Mouse (Mus musculus) stomach, postnatal 0 days (tissue): ENCODE data around the gene Rab42.

ENCODE experiments used
- CTCF ChIP-seq: IDR thresholded peaks from 2 replicates; pipeline ENCODE4 v1.5.1; 2016; ENCODE audit warnings: antibody characterized with exemption, low read depth, mild to moderate bottlenecking, moderate library complexity
- EP300 ChIP-seq: optimal IDR thresholded peaks from 2 replicates; pipeline ENCODE3; 2016; ENCODE audit warnings: antibody characterized with exemption

DNA sequence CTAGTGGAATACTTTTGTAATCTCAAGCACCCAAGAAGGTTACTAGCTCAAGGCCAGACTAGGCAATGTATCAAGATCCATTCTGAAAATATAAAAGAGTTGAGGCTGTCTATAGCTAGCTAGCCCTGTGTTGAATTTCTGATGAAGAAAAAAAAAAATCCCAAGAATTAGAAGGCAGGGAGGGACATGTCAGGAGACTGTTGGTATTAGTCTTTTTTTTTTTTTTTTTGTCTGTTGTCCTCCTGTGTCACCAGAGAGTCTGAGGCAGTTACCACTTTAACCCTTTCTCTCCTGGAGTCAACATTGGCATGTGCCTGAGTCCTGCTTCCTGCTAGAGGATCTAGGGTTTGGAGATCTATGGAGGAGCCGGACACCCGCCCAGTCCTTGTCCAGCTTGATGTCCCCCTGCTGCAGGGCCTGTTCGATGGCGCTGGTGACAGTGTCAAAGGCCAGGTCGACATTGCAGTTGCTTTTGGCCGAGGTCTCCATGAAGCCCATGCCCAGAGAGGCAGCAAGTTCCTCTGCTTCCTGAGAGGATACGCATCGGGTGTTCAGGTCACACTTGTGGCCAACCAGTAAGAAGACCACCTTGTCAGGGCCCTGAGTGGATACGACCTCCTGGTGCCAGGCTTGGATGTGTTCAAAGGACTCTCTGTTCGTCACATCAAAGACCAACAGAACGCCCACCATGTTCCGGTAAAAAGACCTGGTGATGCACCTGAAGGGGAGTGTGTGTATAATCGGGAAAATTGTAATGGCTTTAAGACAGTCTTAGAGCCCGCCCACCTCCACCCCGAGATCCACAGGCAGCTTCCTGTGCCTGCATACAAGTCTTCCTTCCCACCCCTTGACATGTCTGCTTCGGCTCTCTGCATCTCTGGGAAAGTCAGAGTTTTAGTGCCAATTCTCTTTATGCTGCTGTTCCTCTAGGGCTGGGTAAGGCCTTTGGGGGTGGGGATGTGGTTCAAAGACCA, 933 bp downstream of the Rab42 start:
- TF ChIP-seq CTCF (no peak), EP300 (no peak)
